Mouse (Mus musculus): ENCODE measurements around the gene Ccl21a. TPM values are rescaled to one million over a fixed set of nuclear protein-coding genes. Genes with fewer than 3 reads are reported as not detected.
"Not testable (repeated sequence)": the region's sequence is repeated elsewhere in the genome, so short reads cannot be mapped to it uniquely, and the experiment has no call there.

The Ccl21a gene
- 1.0 and 1.2 TPM in 2 replicates for polyA plus RNA-seq (2015; fragmentation: Nextera tagmentation; extraction: Ambion mirVana)

DNA sequence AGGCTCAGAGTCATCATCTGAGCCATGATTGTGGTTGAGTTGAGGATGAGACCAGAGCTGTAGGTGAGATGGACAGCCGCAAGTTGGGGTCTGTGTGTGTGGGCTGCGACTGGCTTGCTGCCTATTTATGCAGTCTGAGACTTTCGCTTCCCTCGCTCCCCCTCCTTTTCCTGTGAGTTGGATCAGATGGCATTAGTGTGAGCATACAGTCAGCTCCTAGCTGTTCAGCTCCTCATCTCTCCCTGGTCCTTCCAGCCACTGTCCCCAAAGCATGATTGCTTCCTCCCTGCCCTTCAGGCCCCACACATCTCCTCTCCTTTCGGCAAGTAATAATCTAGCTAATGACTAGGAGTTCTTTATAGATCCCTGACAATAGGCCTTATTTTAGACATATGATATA, at the start of gene Ccl21a:
Ccl21a (minus strand) TSS at position 101 of the 400 bp plus-strand sequence.
- not testable (repeated sequence) for H3K4me1 ChIP-seq; ATAC-seq (replicated peaks); H3K27me3 ChIP-seq (replicated peaks); H3K4me2 ChIP-seq; H3K4me3 ChIP-seq; H3K36me3 ChIP-seq (replicated peaks); H3K9me3 ChIP-seq; H3K27ac ChIP-seq; H3K9ac ChIP-seq
- no CpG with 5 or more reads among the region's 5 CpGs for WGBS

DNA sequence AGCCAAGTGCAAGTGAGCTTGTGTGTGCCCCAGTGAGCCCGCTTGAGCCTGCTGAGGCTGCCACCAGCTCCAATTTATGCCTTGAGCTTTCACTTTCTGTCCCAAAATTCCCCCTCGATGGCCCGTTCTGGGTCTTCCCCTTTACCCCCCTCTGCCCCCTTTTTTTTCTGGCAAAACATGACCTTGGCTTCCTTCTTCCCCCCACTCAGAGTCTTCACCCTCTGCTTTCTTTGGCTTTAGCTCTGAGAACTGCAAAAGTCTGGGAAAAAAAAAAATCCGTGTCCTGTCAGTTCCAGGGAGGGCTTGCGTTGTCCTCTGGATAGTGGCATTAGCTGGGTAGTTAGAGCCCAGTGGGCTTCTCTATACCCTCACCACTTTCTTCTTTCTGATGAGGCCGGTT, 17.3 kb downstream of the Ccl21a start, which contains the start of gene Ccl19:
Ccl19 (minus strand) TSS at position 101 of the 400 bp plus-strand sequence.
- H3K9ac ChIP-seq; H3K4me3 ChIP-seq; H3K4me1 ChIP-seq; H3K4me2 ChIP-seq; H3K27ac ChIP-seq; ATAC-seq (replicated peaks); H3K27me3 ChIP-seq (replicated peaks); H3K36me3 ChIP-seq (replicated peaks); H3K9me3 ChIP-seq: not testable (repeated sequence)
- no CpG with 5 or more reads among the region's 6 CpGs for whole genome bisulfite sequencing

DNA sequence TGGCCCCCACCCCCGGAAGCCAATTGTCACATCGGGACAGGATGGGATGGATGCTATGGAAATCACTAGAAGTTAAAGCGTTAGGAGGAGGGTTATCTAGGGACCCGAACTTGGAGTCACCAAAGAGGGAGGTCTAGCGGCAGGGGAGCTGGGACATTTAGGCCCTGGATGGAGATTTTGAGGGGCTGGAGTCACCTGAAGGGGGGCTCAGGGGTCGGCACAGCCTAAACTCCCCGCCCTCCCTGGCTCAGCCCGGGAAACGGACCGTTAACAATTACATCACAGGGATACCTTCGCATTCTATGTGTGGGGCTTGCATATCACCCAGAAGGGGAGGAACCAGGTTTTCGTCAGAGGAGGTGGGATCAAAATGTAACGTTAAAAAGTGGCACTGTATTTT, 38.5 kb downstream of the Ccl21a start, which contains the start of gene 4930578G10Rik:
4930578G10Rik (plus strand) TSS at position 301 of the 400 bp plus-strand sequence.
- ATAC-seq (replicated peaks); H3K4me3 ChIP-seq; H3K27ac ChIP-seq; H3K9ac ChIP-seq; H3K27me3 ChIP-seq (replicated peaks); H3K9me3 ChIP-seq; H3K36me3 ChIP-seq (replicated peaks); H3K4me2 ChIP-seq; H3K4me1 ChIP-seq: not testable (repeated sequence)
- WGBS: no CpG with 5 or more reads among the region's 13 CpGs

Other genes with a start within 250 kb of the Ccl21a start
- not detected in 2 replicates for gene Fam205a2, start 245.8 kb downstream of the Ccl21a start, polyA plus RNA-seq (2015; fragmentation: Nextera tagmentation; extraction: Ambion mirVana)
- not detected in 2 replicates for gene Gm10591, start 161.8 kb downstream of the Ccl21a start, polyA plus RNA-seq (2015; fragmentation: Nextera tagmentation; extraction: Ambion mirVana)
- 0.34 and 0.41 TPM in 2 replicates for gene Gm2564, start 144.3 kb downstream of the Ccl21a start, polyA plus RNA-seq (2015; fragmentation: Nextera tagmentation; extraction: Ambion mirVana)
- gene Ccl27b, start 118.7 kb downstream of the Ccl21a start, polyA plus RNA-seq (2015; fragmentation: Nextera tagmentation; extraction: Ambion mirVana): 0.66 TPM in 1 of 2 replicates, not detected in the other
- gene Il11ra2, start 112.1 kb downstream of the Ccl21a start, polyA plus RNA-seq (2015; fragmentation: Nextera tagmentation; extraction: Ambion mirVana): not detected in 2 replicates
- 0.61 TPM in 1 of 2 replicates, not detected in the other for gene 4930578G10Rik, start 38.4 kb downstream of the Ccl21a start, polyA plus RNA-seq (2015; fragmentation: Nextera tagmentation; extraction: Ambion mirVana)
- gene Ccl19, start 17.4 kb downstream of the Ccl21a start, polyA plus RNA-seq (2015; fragmentation: Nextera tagmentation; extraction: Ambion mirVana): not detected in 2 replicates
- gene Fam205a1, start 79.9 kb upstream of the Ccl21a start, polyA plus RNA-seq (2015; fragmentation: Nextera tagmentation; extraction: Ambion mirVana): not detected in 2 replicates
- gene Gm12394, start 82.8 kb upstream of the Ccl21a start, polyA plus RNA-seq (2015; fragmentation: Nextera tagmentation; extraction: Ambion mirVana): 0.51 and 0.61 TPM in 2 replicates
- gene Fam205c, start 100.2 kb upstream of the Ccl21a start, polyA plus RNA-seq (2015; fragmentation: Nextera tagmentation; extraction: Ambion mirVana): 1.9 and 2.1 TPM in 2 replicates
- gene Phf24, start 142.7 kb upstream of the Ccl21a start, polyA plus RNA-seq (2015; fragmentation: Nextera tagmentation; extraction: Ambion mirVana): 40.5 and 41.2 TPM in 2 replicates
- gene Dnajb5, start 175.8 kb upstream of the Ccl21a start, polyA plus RNA-seq (2015; fragmentation: Nextera tagmentation; extraction: Ambion mirVana): 51.5 and 53.0 TPM in 2 replicates
- gene 1700022I11Rik, start 195.6 kb upstream of the Ccl21a start, polyA plus RNA-seq (2015; fragmentation: Nextera tagmentation; extraction: Ambion mirVana): 0.29 and 0.50 TPM in 2 replicates
- 485 and 501 TPM in 2 replicates for gene Vcp, start 226.5 kb upstream of the Ccl21a start, polyA plus RNA-seq (2015; fragmentation: Nextera tagmentation; extraction: Ambion mirVana)
- gene Fancg, start 236.5 kb upstream of the Ccl21a start, polyA plus RNA-seq (2015; fragmentation: Nextera tagmentation; extraction: Ambion mirVana): 22.8 and 29.5 TPM in 2 replicates

Data from midbrain, embryonic 15.5 days (tissue).